Comparison of ENCODE assay signal across 8 mouse cellular contexts in genomic region chr17:57248201-57248699, GRCm38 (mm10). TPM values are rescaled to one million over a fixed set of nuclear protein-coding genes. Genes with fewer than 3 reads are reported as not detected.
DNase-seq lines count a peak whose midpoint lies in the region; ATAC-seq and TF ChIP-seq lines count a peak whose summit lies in the region.

Gpr108 (minus strand) TSS chr17:57248446.

- intact Hi-C loops in heart, postnatal 14 days (cut with DNase I): loop anchor here (5.0 to 10.0 kb wide), 2 partner anchors 236 to 253 kb away; partner anchors contain the start of genes Alkbh7, Clpp, Gm17949 and Gtf2f1

- peak within 1 kb of the TSS; percentile 87 to 91 for H3K4me3 ChIP-seq in ES-E14 (ENCODE audit: insufficient read depth in 1 of 2, low read depth in 1 of 2, low read length in 2 of 2, poor library complexity in 1 of 2, severe bottlenecking in 1 of 2)
- peak within 1 kb of the TSS; percentile 56 for H3K4me3 ChIP-seq in forebrain, embryonic 14.5 days (ENCODE audit: low read depth, low read length)
- peak within 1 kb of the TSS; percentile 74 for H3K4me3 ChIP-seq in neural tube, embryonic 15.5 days (replicated peaks)

- H3K27me3 ChIP-seq in forebrain, embryonic 14.5 days (replicated peaks; ENCODE audit: control insufficient read depth, insufficient read depth, low read length): no peaks in the 10 kb centered on the region
- H3K27me3 ChIP-seq in neural tube, embryonic 15.5 days (replicated peaks): no peaks in the 10 kb centered on the region

- peaks cover 0 to 11% of the 10 kb centered on the region in 2 experiments; a peak in 3 of 4 replicates for H3K4me1 ChIP-seq in ES-E14 (ENCODE audit: control insufficient read depth in 2 of 2, insufficient read depth in 2 of 2, low read length in 2 of 2, poor library complexity in 1 of 2)
- peaks cover 26% of the 10 kb centered on the region for H3K4me1 ChIP-seq in forebrain, embryonic 14.5 days (ENCODE audit: control insufficient read depth, insufficient read depth, low read length)
- H3K4me1 ChIP-seq in neural tube, embryonic 15.5 days: peaks cover 43% of the 10 kb centered on the region

- H3K9ac ChIP-seq in ES-E14 (ENCODE audit: insufficient read depth, low read depth, low read length, poor library complexity, severe bottlenecking): peak within 1 kb of the TSS; percentile 89
- H3K9ac ChIP-seq in forebrain, embryonic 14.5 days (ENCODE audit: low read length): peak within 1 kb of the TSS; percentile 83
- H3K9ac ChIP-seq in neural tube, embryonic 15.5 days (replicated peaks): peak within 1 kb of the TSS; percentile 77

- peaks cover 7% of the 10 kb centered on the region; the same call in 1 of the 2 replicates for H3K36me3 ChIP-seq in ES-E14 (ENCODE audit: control insufficient read depth, insufficient read depth, low read length, poor library complexity, severe bottlenecking)
- 0 out of 2 replicates have a peak, but pooled peaks cover 8% of the 10 kb centered on the region for H3K36me3 ChIP-seq in forebrain, embryonic 14.5 days (ENCODE audit: control insufficient read depth, insufficient read depth, low read length)
- no peaks in the 10 kb centered on the region; the same call in 1 of the 2 replicates for H3K36me3 ChIP-seq in neural tube, embryonic 15.5 days

- peak within 1 kb of the TSS; percentile 89 for H3K4me2 ChIP-seq in forebrain, embryonic 14.5 days (ENCODE audit: low read length)
- H3K4me2 ChIP-seq in neural tube, embryonic 15.5 days: peak within 1 kb of the TSS; percentile 97

- in situ Hi-C loops in ES-E14 (cut with MboI; ENCODE audit: low sequenced_read_pairs in 2 of 2, unreplicated experiment in 2 of 2): no loop called here

- peak within 1 kb of the TSS; percentile 41 for H3K27ac ChIP-seq in ES-E14 (ENCODE audit: insufficient read depth, low read depth, low read length, poor library complexity, severe bottlenecking)
- H3K27ac ChIP-seq in forebrain, embryonic 14.5 days (ENCODE audit: low read depth, low read length): peak within 1 kb of the TSS; percentile 97
- peak within 1 kb of the TSS; percentile 99 for H3K27ac ChIP-seq in neural tube, embryonic 15.5 days (replicated peaks)

- ATAC-seq in forebrain, embryonic 14.5 days: peak; percentile 58
- ATAC-seq in neural tube, embryonic 15.5 days (ENCODE audit: low FRiP score): peak; percentile 80

- WGBS in forebrain, embryonic 14.5 days: 0% methylated on average over 12 of the region's 12 CpGs
- under 1% methylated on average over 12 of the region's 12 CpGs for WGBS in neural tube, embryonic 15.5 days

- DNase-seq in ES-E14 (ENCODE audit: low read depth, low spot score): peak; percentile 85
- DNase-seq in cerebellum, adult 11 months: peak; percentile 85
- peak; percentile 94 for DNase-seq in forebrain, embryonic 14.5 days (ENCODE audit: low spot score)
- peak; percentile 81 to 84 for DNase-seq in heart, postnatal 14 days
- DNase-seq in layer of hippocampus, adult 11-12 months (ENCODE audit: low spot score): peak; percentile 91
- DNase-seq in lung, adult 18-20 months: peak; percentile 92 to 93
- DNase-seq in testis, postnatal 14 days (ENCODE audit: low spot score): peak; percentile 78

- no peaks in the 10 kb centered on the region for H3K9me3 ChIP-seq in ES-E14 (ENCODE audit: control insufficient read depth, insufficient read depth, low read depth, low read length)
- no peaks in the 10 kb centered on the region for H3K9me3 ChIP-seq in forebrain, embryonic 14.5 days (replicated peaks; ENCODE audit: control insufficient read depth, low read length)
- no peaks in the 10 kb centered on the region for H3K9me3 ChIP-seq in neural tube, embryonic 15.5 days (replicated peaks)

TF ChIP-seq in ES-E14, 5 proteins besides CTCF, POLR2A, EP300 and RAD21:
- TF ChIP-seq HCFC1 (IDR thresholded peaks at IDR 0.05; ENCODE audit: borderline replicate concordance, insufficient read depth, low read length) (no peak), ZC3H11A (IDR thresholded peaks at IDR 0.05; ENCODE audit: borderline replicate concordance, low read depth, low read length) (peak; percentile 20; the same call in 1 of the 2 replicates), MAFK (IDR thresholded peaks at IDR 0.05; ENCODE audit: insufficient read depth, low read depth, low read length) (no peak), ZNF384 (IDR thresholded peaks at IDR 0.05; ENCODE audit: low read depth, low read length) (no peak), CHD2 (IDR thresholded peaks at IDR 0.05; ENCODE audit: low read depth, low read length) (no peak)

RNA-seq across cellular contexts. Expression of gene Gpr108, which starts in this region (rescaled TPM):
- 25.0 and 32.8 TPM in 2 replicates for total RNA-seq in ES-E14 (2012; rRNA removed)
- polyA plus RNA-seq in forebrain, embryonic 14.5 days (2014; fragmentation: Nextera tagmentation; extraction: Ambion mirVana): 19.3 and 19.6 TPM in 2 replicates
- 10 to 100 TPM; 25.9 to 26.8 TPM for total RNA-seq in heart, postnatal 14 days (2021)
- 23.3 and 27.6 TPM in 2 replicates for polyA plus RNA-seq in neural tube, embryonic 15.5 days (2015; fragmentation: Nextera tagmentation; extraction: Ambion mirVana)

Comparison
In these comparisons a context has a peak if more than half of its experiments do, and no peak if none do; other contexts are left out.
1. Peak in every context shown above with its lines: DNase-seq, ATAC-seq, H3K4me3 ChIP-seq and H3K27ac ChIP-seq.
2. H3K27ac ChIP-seq: peak in every context shown above with its lines; median percentile 99 in neural tube, embryonic 15.5 days; 97 in forebrain, embryonic 14.5 days; 41 in ES-E14.